Mouse (Mus musculus) E14TG2a.4 (cell line): ENCODE results near the gene Rgs3.

Source experiments
- H3K27me3 ChIP-seq: 2 replicates; pipeline ENCODE4 v1.6.1; 2014; ENCODE audit warnings: low read length, control low read depth; ENCODE audit not compliant: insufficient read depth
- H3K36me3 ChIP-seq: 2 replicates; pipeline ENCODE4 v1.6.1; 2014; ENCODE audit warnings: low read length, control low read depth; ENCODE audit not compliant: insufficient read depth
- H3K4me1 ChIP-seq: replicated peaks from 2 replicates; pipeline ENCODE4 v1.6.1; 2014; ENCODE audit warnings: low read depth, low read length, control low read depth
- H3K4me3 ChIP-seq: replicated peaks from 2 replicates; pipeline ENCODE4 v1.5.1; 2014; ENCODE audit warnings: mild to moderate bottlenecking, low read length
- H3K9me3 ChIP-seq: 2 replicates; pipeline ENCODE4 v1.6.1; 2014; ENCODE audit warnings: low read length, control low read depth
- CTCF ChIP-seq: conservative IDR thresholded peaks from 2 replicates; pipeline ENCODE4 v1.5.1; 2014; ENCODE audit warnings: low read length
- NANOG ChIP-seq: IDR thresholded peaks from 2 replicates; pipeline ENCODE4 v1.6.1; 2014; ENCODE audit warnings: borderline replicate concordance, low read length, mixed read lengths
- POU5F1 ChIP-seq: IDR thresholded peaks from 2 replicates; pipeline ENCODE4 v1.6.1; 2014; ENCODE audit warnings: low read length, borderline replicate concordance

The Rgs3 gene

GRCm38 (mm10) chr4:62739591-62739990 is 179.9 kb downstream of the Rgs3 start:
- H3K36me3 ChIP-seq, result no peaks in the 10 kb centered on the region
- TF ChIP-seq NANOG, result no peak
- TF ChIP-seq POU5F1, result no peak
- no peak for TF ChIP-seq CTCF
- H3K4me1 ChIP-seq, result peaks cover 42% of the 10 kb centered on the region
- peaks cover 23% of the 10 kb centered on the region; the same call in 1 of the 2 replicates for H3K27me3 ChIP-seq
- no peaks in the 10 kb centered on the region for H3K9me3 ChIP-seq
- no peak overlapping the region for H3K4me3 ChIP-seq

GRCm38 (mm10) chr4:62740282-62741054 is 180.8 kb downstream of the Rgs3 start:
- Histone ChIP-seq H3K4me3 (no peak overlapping the region), H3K9me3 (no peaks in the 10 kb centered on the region), H3K4me1 (peaks cover 44% of the 10 kb centered on the region), H3K36me3 (no peaks in the 10 kb centered on the region), H3K27me3 (peaks cover 23% of the 10 kb centered on the region; the same call in 1 of the 2 replicates)
- no peak for TF ChIP-seq CTCF
- TF ChIP-seq POU5F1, result no peak
- no peak for TF ChIP-seq NANOG

- Histone ChIP-seq H3K36me3 (no peaks in the 10 kb centered on the region), H3K9me3 (no peaks in the 10 kb centered on the region), H3K4me3 (no peak overlapping the region), H3K27me3 (peaks cover 18% of the 10 kb centered on the region; the same call in 1 of the 2 replicates), H3K4me1 (peaks cover 42% of the 10 kb centered on the region)
- no peak for TF ChIP-seq NANOG
- no peak for TF ChIP-seq POU5F1
- no peak for TF ChIP-seq CTCF
These were observed 181.4 kb downstream of the Rgs3 start for GRCm38 (mm10) chr4:62741055-62741453.

- TF ChIP-seq CTCF, result no peak
- TF ChIP-seq NANOG, result no peak
- TF ChIP-seq POU5F1, result no peak
- Histone ChIP-seq H3K9me3 (no peaks in the 10 kb centered on the region), H3K4me1 (peaks cover 37% of the 10 kb centered on the region), H3K4me3 (no peak overlapping the region), H3K27me3 (peaks cover 14% of the 10 kb centered on the region; the same call in 1 of the 2 replicates), H3K36me3 (no peaks in the 10 kb centered on the region)
These were observed 182.0 kb downstream of the Rgs3 start for GRCm38 (mm10) chr4:62741601-62742000.

- peaks cover 37% of the 10 kb centered on the region for H3K4me1 ChIP-seq
- TF ChIP-seq CTCF, result no peak
- TF ChIP-seq POU5F1, result no peak
- no peak for TF ChIP-seq NANOG
- no peaks in the 10 kb centered on the region for H3K36me3 ChIP-seq
- H3K4me3 ChIP-seq, result no peak overlapping the region
- H3K27me3 ChIP-seq, result peaks cover 11% of the 10 kb centered on the region; the same call in 1 of the 2 replicates
- no peaks in the 10 kb centered on the region for H3K9me3 ChIP-seq
These were observed 183.5 kb downstream of the Rgs3 start for GRCm38 (mm10) chr4:62742885-62743760.

- H3K9me3 ChIP-seq, result no peaks in the 10 kb centered on the region
- TF ChIP-seq POU5F1 (no peak), NANOG (no peak), CTCF (no peak)
- no peaks in the 10 kb centered on the region for H3K36me3 ChIP-seq
- H3K4me3 ChIP-seq, result no peak overlapping the region
- H3K27me3 ChIP-seq, result peaks cover 11% of the 10 kb centered on the region; the same call in 1 of the 2 replicates
- peaks cover 37% of the 10 kb centered on the region for H3K4me1 ChIP-seq
These were observed 184.9 kb downstream of the Rgs3 start for GRCm38 (mm10) chr4:62744534-62744956.

- no peaks in the 10 kb centered on the region for H3K9me3 ChIP-seq
- TF ChIP-seq CTCF, result no peak
- no peak for TF ChIP-seq NANOG
- no peak for TF ChIP-seq POU5F1
- no peaks in the 10 kb centered on the region for H3K36me3 ChIP-seq
- H3K4me3 ChIP-seq, result no peak overlapping the region
- peaks cover 34% of the 10 kb centered on the region for H3K4me1 ChIP-seq
- H3K27me3 ChIP-seq, result peaks cover 11% of the 10 kb centered on the region; the same call in 1 of the 2 replicates
These were observed 185.5 kb downstream of the Rgs3 start for GRCm38 (mm10) chr4:62744985-62745638.
